Mouse (Mus musculus) embryo, embryonic 11.5 days (tissue): ENCODE measurements around the gene Tas1r2.

Experiments
- DNase-seq: peaks from one replicate; pipeline ENCODE4 v3.0.0-alpha.2; 2012; ENCODE audit warnings: low read depth, low spot score

The Tas1r2 gene

GRCm38 (mm10) chr4:139638356-139638755 lies 15.0 kb upstream of the Tas1r2 start:
- no peak for DNase-seq

GRCm38 (mm10) chr4:139639801-139640200 lies 13.5 kb upstream of the Tas1r2 start:
- peak; percentile 31 for DNase-seq

- no peak for DNase-seq
Measured at GRCm38 (mm10) chr4:139640333-139640732, 13.0 kb upstream of the Tas1r2 start.

- no peak for DNase-seq
Measured at GRCm38 (mm10) chr4:139640775-139641174, 12.6 kb upstream of the Tas1r2 start.

GRCm38 (mm10) chr4:139641829-139642425 lies 11.4 kb upstream of the Tas1r2 start:
- DNase-seq: peak; percentile 23

- DNase-seq: peak; percentile 55
Measured at GRCm38 (mm10) chr4:139643972-139644371, 9.4 kb upstream of the Tas1r2 start.

- DNase-seq: no peak
Measured at GRCm38 (mm10) chr4:139646916-139647315, 6.4 kb upstream of the Tas1r2 start.

- no peak for DNase-seq
Measured at GRCm38 (mm10) chr4:139650086-139650743, 3.1 kb upstream of the Tas1r2 start.

- DNase-seq: no peak
Measured at GRCm38 (mm10) chr4:139650907-139651306, 2.4 kb upstream of the Tas1r2 start.

GRCm38 (mm10) chr4:139661897-139662296 lies 8.6 kb downstream of the Tas1r2 start:
- no peak for DNase-seq

GRCm38 (mm10) chr4:139667632-139668031 lies 14.3 kb downstream of the Tas1r2 start:
- no peak for DNase-seq

- peak; percentile 63 for DNase-seq
Measured at GRCm38 (mm10) chr4:139669847-139670246, 16.5 kb downstream of the Tas1r2 start.

GRCm38 (mm10) chr4:139675696-139676095 lies 22.4 kb downstream of the Tas1r2 start:
- DNase-seq: no peak

- no peak for DNase-seq
Measured at GRCm38 (mm10) chr4:139683728-139684638, 30.6 kb downstream of the Tas1r2 start.

GRCm38 (mm10) chr4:139684639-139685017 lies 31.3 kb downstream of the Tas1r2 start:
- DNase-seq: peak; percentile 57

GRCm38 (mm10) chr4:139688058-139688457 lies 34.7 kb downstream of the Tas1r2 start:
- DNase-seq: no peak

GRCm38 (mm10) chr4:139689627-139690269 lies 36.4 kb downstream of the Tas1r2 start:
- no peak for DNase-seq

GRCm38 (mm10) chr4:139693315-139693714 lies 40.0 kb downstream of the Tas1r2 start:
- DNase-seq: no peak

- peak; percentile 34 for DNase-seq
Measured at GRCm38 (mm10) chr4:139697755-139698154, 44.4 kb downstream of the Tas1r2 start.

GRCm38 (mm10) chr4:139698602-139699001 lies 45.3 kb downstream of the Tas1r2 start:
- no peak for DNase-seq

GRCm38 (mm10) chr4:139702914-139703313 lies 49.6 kb downstream of the Tas1r2 start:
- no peak for DNase-seq

GRCm38 (mm10) chr4:139703468-139703867 lies 50.1 kb downstream of the Tas1r2 start:
- no peak for DNase-seq
